Mouse (Mus musculus): ENCODE data around the gene Vangl2.

Gene Vangl2

GRCm38 (mm10) chr1:171998820-171999597, 29.2 kb downstream of the Vangl2 start:
- no peak for DNase-seq (ENCODE audit: low read depth, low spot score)
- no peaks in the 10 kb centered on the region for H3K27me3 ChIP-seq (ENCODE audit: control insufficient read depth, insufficient read depth, low read length, poor library complexity, severe bottlenecking)
- H3K36me3 ChIP-seq (ENCODE audit: control insufficient read depth, insufficient read depth, low read length, poor library complexity, severe bottlenecking): no peaks in the 10 kb centered on the region

DNA sequence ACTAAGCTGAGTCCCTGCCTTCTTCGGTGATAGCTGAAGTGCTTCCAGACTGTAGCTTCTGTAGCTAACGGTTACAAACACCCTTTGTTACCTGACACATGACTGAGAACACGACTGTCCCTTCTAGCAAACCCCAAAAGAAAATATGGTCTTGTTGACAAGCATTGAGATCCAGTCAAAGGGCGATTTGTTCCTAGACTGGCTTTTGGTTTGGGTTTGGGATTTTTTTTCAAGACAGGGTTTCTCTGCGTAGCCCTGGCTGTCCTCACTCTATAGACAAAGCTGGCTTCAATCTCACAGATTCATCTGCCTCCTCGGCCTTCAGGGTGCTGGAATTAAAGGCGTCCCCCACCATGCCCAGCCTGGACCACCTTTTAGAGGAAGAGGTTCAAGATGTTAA, 31.5 kb downstream of the Vangl2 start:
- no peaks in the 10 kb centered on the region for H3K27me3 ChIP-seq (ENCODE audit: control insufficient read depth, insufficient read depth, low read length, poor library complexity, severe bottlenecking)
- no peak for DNase-seq (ENCODE audit: low read depth, low spot score)

DNA sequence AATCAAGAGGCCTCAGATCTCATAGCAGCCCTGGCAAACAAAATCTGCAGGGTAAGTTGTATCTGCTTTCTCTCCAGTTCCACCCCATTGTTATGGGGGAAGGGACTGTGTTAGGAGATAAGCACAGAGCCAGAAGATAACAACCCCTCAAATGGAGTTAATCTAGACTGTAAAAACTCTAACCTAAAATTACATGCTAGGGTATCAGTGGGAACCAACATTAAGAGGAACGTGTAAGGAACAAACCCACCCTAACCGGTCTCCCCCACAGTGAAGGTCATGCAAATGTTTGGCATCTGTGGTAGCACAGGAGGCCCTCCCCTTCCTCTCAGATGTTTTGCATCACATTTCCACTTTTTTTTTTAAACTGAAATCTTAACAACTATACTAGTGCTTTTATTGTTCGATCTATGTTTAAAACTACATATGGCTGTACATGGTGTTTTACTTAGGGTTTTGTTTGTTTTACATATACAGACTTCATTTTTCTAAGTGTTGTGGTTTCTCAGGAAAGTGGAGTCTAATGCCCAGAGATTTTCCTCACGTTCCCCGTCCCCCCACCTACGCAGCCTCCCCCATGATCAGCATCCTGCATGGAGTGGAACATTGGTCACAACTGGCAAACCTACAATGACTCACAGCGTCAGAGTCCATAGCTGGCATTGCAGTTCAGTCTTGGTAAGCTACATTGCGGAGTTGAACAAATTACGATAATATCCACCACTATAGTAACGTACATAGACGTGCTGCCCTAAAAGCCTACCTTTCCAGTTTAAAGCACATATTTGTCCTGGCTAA, 33.1 kb downstream of the Vangl2 start:
- Histone ChIP-seq H3K27me3 (ENCODE audit: control insufficient read depth, insufficient read depth, low read length, poor library complexity, severe bottlenecking) (no peaks in the 10 kb centered on the region), H3K36me3 (ENCODE audit: control insufficient read depth, insufficient read depth, low read length, poor library complexity, severe bottlenecking) (no peaks in the 10 kb centered on the region)
- DNase-seq (ENCODE audit: low read depth, low spot score): peak; percentile 69

More for the DNA sequence above, 31.5 kb downstream of the Vangl2 start:
- no peaks in the 10 kb centered on the region for H3K36me3 ChIP-seq (ENCODE audit: control insufficient read depth, insufficient read depth, low read length, poor library complexity, severe bottlenecking)

- Histone ChIP-seq H3K36me3 (ENCODE audit: control insufficient read depth, insufficient read depth, low read length, poor library complexity, severe bottlenecking) (no peaks in the 10 kb centered on the region), H3K27me3 (ENCODE audit: control insufficient read depth, insufficient read depth, low read length, poor library complexity, severe bottlenecking) (no peaks in the 10 kb centered on the region)
- no peak for DNase-seq (ENCODE audit: low read depth, low spot score)
These were observed 33.7 kb downstream of the Vangl2 start for GRCm38 (mm10) chr1:171994501-171994900.

DNA sequence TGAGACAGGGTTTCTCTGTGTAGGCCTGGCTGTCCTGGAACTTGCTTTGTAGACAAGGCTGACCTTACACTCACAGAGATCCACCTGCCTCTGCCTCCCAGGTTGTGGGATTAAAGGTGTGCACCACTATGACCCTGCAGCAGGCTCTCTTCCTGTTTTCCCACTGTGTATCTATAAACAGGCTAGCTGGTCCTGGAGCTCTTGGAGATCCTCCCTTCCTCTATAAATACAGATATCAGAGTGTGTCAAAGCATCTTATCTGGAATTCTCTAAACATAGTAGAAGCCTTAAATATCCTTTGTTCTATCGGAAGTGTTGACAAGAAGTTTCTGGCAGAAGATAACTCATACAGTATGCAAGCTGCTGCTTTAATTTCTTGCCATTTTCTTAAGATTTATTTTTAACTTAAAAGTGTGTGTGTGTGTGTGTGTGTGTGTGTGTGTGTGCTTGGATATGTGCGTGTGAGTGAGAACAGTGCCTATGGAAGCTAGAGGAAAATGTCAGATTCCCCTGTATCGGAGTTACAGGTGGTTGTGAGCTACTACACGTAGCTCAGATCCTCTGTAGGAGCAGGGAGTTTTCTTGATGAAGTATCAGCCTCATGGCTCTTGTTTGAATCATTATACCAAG, 35.2 kb downstream of the Vangl2 start:
- Histone ChIP-seq H3K27me3 (ENCODE audit: control insufficient read depth, insufficient read depth, low read length, poor library complexity, severe bottlenecking) (no peaks in the 10 kb centered on the region), H3K36me3 (ENCODE audit: control insufficient read depth, insufficient read depth, low read length, poor library complexity, severe bottlenecking) (no peaks in the 10 kb centered on the region)
- no peak for DNase-seq (ENCODE audit: low read depth, low spot score)

DNA sequence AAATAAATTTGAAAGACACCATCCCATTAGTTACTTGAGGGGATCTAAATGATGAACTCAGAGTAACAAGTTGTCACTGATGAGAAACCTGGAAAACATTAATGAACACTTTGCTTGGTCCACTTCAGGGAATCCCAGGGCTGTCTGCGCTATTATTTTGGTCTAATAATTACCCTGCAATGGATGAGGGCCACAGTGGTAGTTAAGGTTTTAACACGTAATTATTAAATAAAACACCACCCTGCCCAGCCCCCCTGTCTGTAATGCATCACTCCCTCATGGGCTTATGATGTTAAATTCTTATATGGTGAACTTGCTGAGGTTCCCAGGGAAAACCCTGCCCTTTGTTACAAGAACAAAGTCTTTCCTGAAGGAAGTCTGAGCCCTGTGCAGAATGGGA, 36.4 kb downstream of the Vangl2 start:
- no peaks in the 10 kb centered on the region for H3K36me3 ChIP-seq (ENCODE audit: control insufficient read depth, insufficient read depth, low read length, poor library complexity, severe bottlenecking)
- DNase-seq (ENCODE audit: low read depth, low spot score): no peak
- H3K27me3 ChIP-seq (ENCODE audit: control insufficient read depth, insufficient read depth, low read length, poor library complexity, severe bottlenecking): no peaks in the 10 kb centered on the region

DNA sequence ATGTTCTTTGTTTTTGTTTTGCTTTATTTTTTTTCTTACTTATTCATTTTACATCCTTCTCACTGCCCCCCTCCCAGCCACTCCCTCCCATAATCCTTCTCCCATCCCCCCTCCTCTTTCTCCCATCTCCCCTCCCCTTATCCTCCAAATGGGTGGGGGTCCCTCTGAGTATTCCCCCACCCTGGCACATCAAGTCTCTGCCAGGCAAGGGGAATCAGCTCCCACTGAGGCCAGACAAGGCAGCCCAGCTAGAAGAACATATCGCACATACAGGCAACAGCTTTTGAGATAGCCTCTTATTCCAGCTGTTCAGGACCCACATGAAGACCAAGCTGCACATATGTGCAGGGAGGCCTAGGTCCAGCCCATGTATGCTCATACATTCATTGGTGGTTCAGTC, 44.1 kb downstream of the Vangl2 start:
- Histone ChIP-seq H3K27me3 (ENCODE audit: control insufficient read depth, insufficient read depth, low read length, poor library complexity, severe bottlenecking) (no peaks in the 10 kb centered on the region), H3K36me3 (ENCODE audit: control insufficient read depth, insufficient read depth, low read length, poor library complexity, severe bottlenecking) (no peaks in the 10 kb centered on the region)
- no peak for DNase-seq (ENCODE audit: low read depth, low spot score)

DNA sequence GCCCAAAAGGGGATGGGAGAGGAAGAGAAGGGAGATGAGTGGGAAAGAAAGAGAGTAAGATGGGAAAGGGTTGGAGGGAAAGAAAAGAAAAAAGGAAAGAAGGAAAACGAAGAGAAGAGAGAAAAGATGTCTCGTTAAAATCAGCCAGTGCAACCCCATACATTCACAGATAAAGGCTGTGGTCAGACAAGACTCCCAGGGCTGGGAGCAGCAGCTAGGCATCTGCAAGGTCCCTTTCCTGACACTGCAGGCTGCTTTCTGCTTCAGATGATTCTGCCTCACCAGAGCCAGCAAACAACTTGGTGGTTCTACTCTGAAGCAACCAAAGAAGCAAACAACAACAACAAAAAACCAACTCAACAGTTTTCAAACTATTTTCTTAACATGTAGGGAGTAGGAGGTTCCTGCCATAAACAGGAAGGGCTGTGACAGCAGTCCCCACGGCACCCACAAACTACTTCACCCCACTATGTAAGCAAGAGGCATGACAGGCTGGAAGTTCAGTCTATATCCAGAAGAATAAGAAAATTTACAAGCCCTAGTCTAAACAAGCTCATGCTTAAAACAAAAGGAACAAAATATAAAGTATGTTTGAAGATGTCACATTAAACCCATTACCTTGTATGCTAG, 44.8 kb downstream of the Vangl2 start:
- H3K36me3 ChIP-seq (ENCODE audit: control insufficient read depth, insufficient read depth, low read length, poor library complexity, severe bottlenecking): no peaks in the 10 kb centered on the region
- no peaks in the 10 kb centered on the region for H3K27me3 ChIP-seq (ENCODE audit: control insufficient read depth, insufficient read depth, low read length, poor library complexity, severe bottlenecking)
- DNase-seq (ENCODE audit: low read depth, low spot score): no peak

DNA sequence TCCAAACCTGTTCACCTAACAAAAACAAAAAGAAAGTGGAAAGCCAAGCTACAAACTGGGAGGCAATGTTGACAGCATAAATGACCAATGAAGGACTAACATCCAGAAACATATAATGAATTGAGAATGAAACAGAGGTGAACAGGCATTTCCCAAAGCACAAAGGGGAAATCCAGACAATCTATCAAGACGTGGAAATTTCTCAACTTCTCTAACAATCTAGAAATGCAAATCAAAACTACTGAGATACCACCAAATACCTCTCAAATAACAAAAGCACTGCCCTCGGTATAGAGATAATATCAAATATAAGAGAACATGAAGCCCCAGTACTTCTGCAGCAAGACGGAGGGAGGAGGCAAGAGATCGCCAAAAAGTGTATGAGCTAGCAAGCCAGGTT, 45.5 kb downstream of the Vangl2 start:
- H3K36me3 ChIP-seq (ENCODE audit: control insufficient read depth, insufficient read depth, low read length, poor library complexity, severe bottlenecking): no peaks in the 10 kb centered on the region
- DNase-seq (ENCODE audit: low read depth, low spot score): no peak
- H3K27me3 ChIP-seq (ENCODE audit: control insufficient read depth, insufficient read depth, low read length, poor library complexity, severe bottlenecking): no peaks in the 10 kb centered on the region

DNA sequence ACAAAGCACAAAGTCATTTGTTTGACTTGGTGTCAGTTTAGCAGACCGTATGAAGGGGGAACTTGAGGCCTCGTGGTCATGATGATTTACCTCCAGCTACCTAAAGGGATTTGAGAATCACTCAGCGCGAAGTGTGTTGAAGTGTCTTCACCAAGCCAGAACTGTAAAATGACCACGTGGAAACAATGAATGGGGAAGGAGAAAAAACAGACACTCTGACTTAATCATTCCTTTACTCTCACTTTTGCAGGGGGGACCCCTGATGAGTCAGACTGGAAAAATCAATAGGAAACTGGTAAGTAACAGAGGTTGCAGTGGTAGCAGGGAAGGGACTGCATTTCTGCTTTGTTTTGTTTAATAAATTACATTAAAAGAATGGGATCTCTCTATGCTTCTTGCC, 46.1 kb downstream of the Vangl2 start:
- peak; percentile 74 for DNase-seq (ENCODE audit: low read depth, low spot score)
- H3K36me3 ChIP-seq (ENCODE audit: control insufficient read depth, insufficient read depth, low read length, poor library complexity, severe bottlenecking): no peaks in the 10 kb centered on the region
- H3K27me3 ChIP-seq (ENCODE audit: control insufficient read depth, insufficient read depth, low read length, poor library complexity, severe bottlenecking): no peaks in the 10 kb centered on the region

DNA sequence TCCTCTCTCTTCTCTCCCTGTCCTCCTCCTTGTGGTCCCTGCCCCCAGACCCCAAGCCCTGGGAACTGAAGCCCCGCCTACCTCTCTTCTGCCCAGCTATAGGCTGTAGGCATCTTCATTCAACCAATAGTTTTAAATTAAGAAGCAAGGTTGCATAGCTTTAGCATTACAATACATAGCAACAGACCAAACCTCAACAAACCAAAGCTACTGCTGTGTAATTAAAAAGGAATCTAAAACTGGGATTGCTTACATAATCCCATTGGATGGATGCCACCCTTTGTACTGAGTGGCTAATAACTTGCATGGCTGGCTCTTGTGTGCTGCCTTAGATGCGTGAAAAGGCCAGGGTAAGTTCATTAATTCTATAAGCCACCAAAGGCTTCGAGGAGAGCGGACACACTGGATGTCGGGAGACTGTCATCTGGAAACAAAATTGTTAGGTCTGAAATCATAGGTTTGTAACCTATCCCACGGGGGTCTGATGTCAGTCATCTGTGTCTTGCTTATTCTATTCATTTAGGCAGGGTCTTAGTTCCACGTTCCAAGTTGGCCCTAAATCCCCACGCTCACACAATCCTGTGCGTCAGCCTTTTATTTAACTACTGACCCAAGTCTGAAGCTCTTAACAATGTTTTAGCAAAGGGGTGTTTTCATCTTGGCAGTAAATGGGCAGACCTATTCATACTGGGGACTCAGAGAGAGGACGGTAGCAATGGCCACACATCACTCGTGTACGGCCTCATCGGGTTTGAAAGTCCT, 48.1 kb downstream of the Vangl2 start:
- DNase-seq (ENCODE audit: low read depth, low spot score): no peak
- no peaks in the 10 kb centered on the region for H3K36me3 ChIP-seq (ENCODE audit: control insufficient read depth, insufficient read depth, low read length, poor library complexity, severe bottlenecking)
- no peaks in the 10 kb centered on the region for H3K27me3 ChIP-seq (ENCODE audit: control insufficient read depth, insufficient read depth, low read length, poor library complexity, severe bottlenecking)

DNA sequence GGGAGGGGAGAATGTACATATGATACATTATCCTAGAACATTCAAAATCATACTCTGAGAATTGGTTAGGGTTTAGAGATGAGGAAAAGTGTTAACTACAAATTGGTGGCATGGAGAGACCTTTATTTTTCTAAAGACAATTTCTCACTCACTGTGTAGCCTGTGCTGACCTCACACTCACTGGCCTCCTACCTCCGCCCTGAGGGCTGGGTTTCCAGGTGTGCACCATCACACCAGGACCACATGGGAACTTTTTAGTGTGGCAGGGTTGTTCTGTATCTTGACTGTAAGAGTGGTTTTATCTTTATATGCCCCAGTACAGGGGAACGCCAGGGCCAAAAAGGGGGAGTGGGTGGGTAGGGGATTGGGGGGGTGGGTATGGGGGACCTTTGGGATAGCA, 50.4 kb downstream of the Vangl2 start:
- Histone ChIP-seq H3K36me3 (ENCODE audit: control insufficient read depth, insufficient read depth, low read length, poor library complexity, severe bottlenecking) (no peaks in the 10 kb centered on the region), H3K27me3 (ENCODE audit: control insufficient read depth, insufficient read depth, low read length, poor library complexity, severe bottlenecking) (no peaks in the 10 kb centered on the region)
- DNase-seq (ENCODE audit: low read depth, low spot score): no peak

- Histone ChIP-seq H3K36me3 (ENCODE audit: control insufficient read depth, insufficient read depth, low read length, poor library complexity, severe bottlenecking) (no peaks in the 10 kb centered on the region), H3K27me3 (ENCODE audit: control insufficient read depth, insufficient read depth, low read length, poor library complexity, severe bottlenecking) (no peaks in the 10 kb centered on the region)
- DNase-seq (ENCODE audit: low read depth, low spot score): no peak
These were observed 51.3 kb downstream of the Vangl2 start for GRCm38 (mm10) chr1:171976826-171977539.

GRCm38 (mm10) chr1:171975831-171976230, 52.4 kb downstream of the Vangl2 start:
- no peaks in the 10 kb centered on the region for H3K27me3 ChIP-seq (ENCODE audit: control insufficient read depth, insufficient read depth, low read length, poor library complexity, severe bottlenecking)
- peak; percentile 47 for DNase-seq (ENCODE audit: low read depth, low spot score)
- H3K36me3 ChIP-seq (ENCODE audit: control insufficient read depth, insufficient read depth, low read length, poor library complexity, severe bottlenecking): no peaks in the 10 kb centered on the region
